ENCODE assay signal across 8 mouse cellular contexts in genomic region chr9:44067241-44067959, GRCm38 (mm10). TPM values are rescaled to one million over a fixed set of nuclear protein-coding genes. Genes with fewer than 3 reads are reported as not detected.
DNase-seq lines count a peak whose midpoint lies in the region; ATAC-seq and TF ChIP-seq lines count a peak whose summit lies in the region.

No protein-coding gene starts in this region.

- H3K27ac ChIP-seq in cerebellum, adult 2 months (ENCODE audit: insufficient read depth, low read length): peak overlapping the region; percentile 52
- H3K27ac ChIP-seq in hindbrain, postnatal 0 days: peak overlapping the region; percentile 58; the same call in 1 of the 2 replicates
- H3K27ac ChIP-seq in neural tube, embryonic 12.5 days: no peak overlapping the region

- H3K36me3 ChIP-seq in hindbrain, postnatal 0 days (ENCODE audit: insufficient read depth, low read length): no peaks in the 10 kb centered on the region
- H3K36me3 ChIP-seq in neural tube, embryonic 12.5 days: no peaks in the 10 kb centered on the region

- H3K27me3 ChIP-seq in cerebellum, adult 2 months (ENCODE audit: control insufficient read depth, insufficient read depth, low read length): no peaks in the 10 kb centered on the region
- H3K27me3 ChIP-seq in hindbrain, postnatal 0 days (ENCODE audit: insufficient read depth, low read length): no peaks in the 10 kb centered on the region
- H3K27me3 ChIP-seq in neural tube, embryonic 12.5 days (replicated peaks): no peaks in the 10 kb centered on the region

- peaks cover 16% of the 10 kb centered on the region for H3K4me1 ChIP-seq in cerebellum, adult 2 months (ENCODE audit: control insufficient read depth, insufficient read depth, low read length)
- H3K4me1 ChIP-seq in hindbrain, postnatal 0 days (ENCODE audit: insufficient read depth, low read length): no peaks in the 10 kb centered on the region
- H3K4me1 ChIP-seq in neural tube, embryonic 12.5 days: peaks cover 30% of the 10 kb centered on the region

- no peaks in the 10 kb centered on the region for H3K9me3 ChIP-seq in hindbrain, postnatal 0 days (ENCODE audit: low read length)
- no peaks in the 10 kb centered on the region for H3K9me3 ChIP-seq in neural tube, embryonic 12.5 days

- TF ChIP-seq CTCF in cerebellum, adult 2 months (IDR thresholded peaks at IDR 0.05; ENCODE audit: borderline replicate concordance, insufficient read depth, low read depth, low read length): no peak
- no peak for TF ChIP-seq CTCF in hindbrain, postnatal 0 days (IDR thresholded peaks at IDR 0.05; ENCODE audit: low read depth)

- no peak for DNase-seq in cerebellum, adult 2 months
- no peak for DNase-seq in cerebellum, postnatal 25 days
- DNase-seq in retina, embryonic 14.5 days (ENCODE audit: low spot score): peak; percentile 34
- no peak for DNase-seq in retina, postnatal 1 day
- peak; percentile 68 for DNase-seq in hindbrain, postnatal 0 days (ENCODE audit: low spot score)
- no peak for DNase-seq in MN1 (ENCODE audit: low spot score)

- ATAC-seq in hindbrain, postnatal 0 days: peak; percentile 39; the same call in 1 of the 2 replicates
- peak; percentile 53 for ATAC-seq in neural tube, embryonic 12.5 days (ENCODE audit: low FRiP score, low read depth)
- ATAC-seq in erythroid progenitor cell, adult 5-6 weeks (replicated peaks; ENCODE audit: low FRiP score, poor library complexity, severe bottlenecking): no peak

- peak overlapping the region; percentile 91 for H3K4me2 ChIP-seq in hindbrain, postnatal 0 days (ENCODE audit: low read depth, low read length)
- H3K4me2 ChIP-seq in neural tube, embryonic 12.5 days (replicated peaks): peak overlapping the region; percentile 79

- TF ChIP-seq POLR2A in cerebellum, adult 2 months (IDR thresholded peaks at IDR 0.05; ENCODE audit: borderline replicate concordance, insufficient read depth, low read length): no peak

- WGBS in cerebellum, adult 2 months: 7% methylated on average over 15 of the region's 15 CpGs
- 5% methylated on average over 15 of the region's 15 CpGs for WGBS in hindbrain, postnatal 0 days
- WGBS in neural tube, embryonic 12.5 days: 10% methylated on average over 15 of the region's 15 CpGs

- H3K4me3 ChIP-seq in cerebellum, adult 2 months (replicated peaks; ENCODE audit: insufficient read depth, low read depth, low read length): peak overlapping the region; percentile 81
- H3K4me3 ChIP-seq in hindbrain, postnatal 0 days (ENCODE audit: low read length): peak overlapping the region; percentile 58
- peak overlapping the region; percentile 43 for H3K4me3 ChIP-seq in neural tube, embryonic 12.5 days

- H3K9ac ChIP-seq in hindbrain, postnatal 0 days (replicated peaks; ENCODE audit: low read length): peak overlapping the region; percentile 61
- H3K9ac ChIP-seq in neural tube, embryonic 12.5 days: peak overlapping the region; percentile 48

RNA-seq across cellular contexts. Expression of gene Usp2, which starts 0.6 kb away (rescaled TPM):
- 43.5 and 47.1 TPM in 2 replicates for polyA plus RNA-seq in cerebellum, adult 2 months (2012; rRNA removed)
- 11.0 and 14.2 TPM in 2 replicates for total RNA-seq in hindbrain, postnatal 0 days (2014; rRNA removed)
- 19.6 and 20.5 TPM in 2 replicates for polyA plus RNA-seq in hindbrain, postnatal 0 days (2015; fragmentation: Nextera tagmentation; extraction: Ambion mirVana)
- polyA plus RNA-seq in neural tube, embryonic 12.5 days (2016; fragmentation: Nextera tagmentation; extraction: Ambion mirVana): 9.1 and 9.3 TPM in 2 replicates
- not detected in 2 replicates for total RNA-seq in erythroid progenitor cell, adult 5-6 weeks (2015; ENCODE audit: low replicate concordance)
- 1.8 TPM in 1 of 2 replicates, not detected in the other for total RNA-seq in erythroid progenitor cell, adult 5-6 weeks (2017; ENCODE audit: low replicate concordance)

RNA-seq across cellular contexts. Expression of gene Thy1, which starts 24.2 kb away (rescaled TPM):
- 860 and 925 TPM in 2 replicates for polyA plus RNA-seq in cerebellum, adult 2 months (2012; rRNA removed)
- total RNA-seq in hindbrain, postnatal 0 days (2014; rRNA removed): 131 and 138 TPM in 2 replicates
- 49.6 and 51.1 TPM in 2 replicates for polyA plus RNA-seq in hindbrain, postnatal 0 days (2015; fragmentation: Nextera tagmentation; extraction: Ambion mirVana)
- polyA plus RNA-seq in neural tube, embryonic 12.5 days (2016; fragmentation: Nextera tagmentation; extraction: Ambion mirVana): 0.33 and 0.91 TPM in 2 replicates
- total RNA-seq in erythroid progenitor cell, adult 5-6 weeks (2015; ENCODE audit: low replicate concordance): 11.9 and 33.1 TPM in 2 replicates
- 1.0 and 7.8 TPM in 2 replicates for total RNA-seq in erythroid progenitor cell, adult 5-6 weeks (2017; ENCODE audit: low replicate concordance)

RNA-seq across cellular contexts. Expression of gene Mfrp, which starts 34.1 kb away (rescaled TPM):
- 2.7 and 7.3 TPM in 2 replicates for polyA plus RNA-seq in cerebellum, adult 2 months (2012; rRNA removed)
- 2.8 and 4.0 TPM in 2 replicates for total RNA-seq in hindbrain, postnatal 0 days (2014; rRNA removed)
- 0.24 and 0.50 TPM in 2 replicates for polyA plus RNA-seq in hindbrain, postnatal 0 days (2015; fragmentation: Nextera tagmentation; extraction: Ambion mirVana)
- 0.18 TPM in 1 of 2 replicates, not detected in the other for polyA plus RNA-seq in neural tube, embryonic 12.5 days (2016; fragmentation: Nextera tagmentation; extraction: Ambion mirVana)
- total RNA-seq in erythroid progenitor cell, adult 5-6 weeks (2015; ENCODE audit: low replicate concordance): not detected in 2 replicates
- not detected in 2 replicates for total RNA-seq in erythroid progenitor cell, adult 5-6 weeks (2017; ENCODE audit: low replicate concordance)

RNA-seq across cellular contexts. Expression of gene C1qtnf5, which starts 39.6 kb away (rescaled TPM):
- 26.0 and 29.1 TPM in 2 replicates for polyA plus RNA-seq in cerebellum, adult 2 months (2012; rRNA removed)
- total RNA-seq in hindbrain, postnatal 0 days (2014; rRNA removed): 36.7 and 39.5 TPM in 2 replicates
- polyA plus RNA-seq in hindbrain, postnatal 0 days (2015; fragmentation: Nextera tagmentation; extraction: Ambion mirVana): 12.3 and 12.8 TPM in 2 replicates
- 0.43 and 0.74 TPM in 2 replicates for polyA plus RNA-seq in neural tube, embryonic 12.5 days (2016; fragmentation: Nextera tagmentation; extraction: Ambion mirVana)
- not detected in 2 replicates for total RNA-seq in erythroid progenitor cell, adult 5-6 weeks (2015; ENCODE audit: low replicate concordance)
- 1.4 TPM in 1 of 2 replicates, not detected in the other for total RNA-seq in erythroid progenitor cell, adult 5-6 weeks (2017; ENCODE audit: low replicate concordance)

RNA-seq across cellular contexts. Expression of gene Gm49380, which starts 45.9 kb away (rescaled TPM):
- 0.41 and 0.75 TPM in 2 replicates for polyA plus RNA-seq in cerebellum, adult 2 months (2012; rRNA removed)
- total RNA-seq in hindbrain, postnatal 0 days (2014; rRNA removed): not detected in 2 replicates
- polyA plus RNA-seq in hindbrain, postnatal 0 days (2015; fragmentation: Nextera tagmentation; extraction: Ambion mirVana): 0.21 TPM in 1 of 2 replicates, not detected in the other
- 0.18 and 0.51 TPM in 2 replicates for polyA plus RNA-seq in neural tube, embryonic 12.5 days (2016; fragmentation: Nextera tagmentation; extraction: Ambion mirVana)
- total RNA-seq in erythroid progenitor cell, adult 5-6 weeks (2015; ENCODE audit: low replicate concordance): not detected in 2 replicates
- 1.4 TPM in 1 of 2 replicates, not detected in the other for total RNA-seq in erythroid progenitor cell, adult 5-6 weeks (2017; ENCODE audit: low replicate concordance)

Comparison
In these comparisons a context has a peak if more than half of its experiments do, and no peak if none do; other contexts are left out.
1. DNase-seq: peak in retina, embryonic 14.5 days (single experiment) and hindbrain, postnatal 0 days (single experiment); none in cerebellum, adult 2 months (0 of 2), cerebellum, postnatal 25 days (0 of 2), retina, postnatal 1 day (single experiment) and MN1 (single experiment).
2. RNA of gene Thy1, which starts 24.2 kb away (polyA plus RNA-seq): 860 to 925 TPM in cerebellum, adult 2 months and 49.6 to 51.1 TPM in hindbrain, postnatal 0 days; 0.33 to 0.91 TPM in neural tube, embryonic 12.5 days; every median in the first group is over 10 times any median in the second.
3. Peak in every context shown above with its lines, with median percentiles within 50 percentile points of each other: H3K4me3 ChIP-seq.